Mouse (Mus musculus): ENCODE results near the gene Wsb1. TPM values are rescaled to one million over a fixed set of nuclear protein-coding genes. Genes with fewer than 3 reads are reported as not detected.
"Not testable (repeated sequence)": the region's sequence is repeated elsewhere in the genome, so short reads cannot be mapped to it uniquely, and the experiment has no call there.

The Wsb1 gene
- polyA plus RNA-seq, 1 experiment from 2014 or later: 376 TPM

DNA sequence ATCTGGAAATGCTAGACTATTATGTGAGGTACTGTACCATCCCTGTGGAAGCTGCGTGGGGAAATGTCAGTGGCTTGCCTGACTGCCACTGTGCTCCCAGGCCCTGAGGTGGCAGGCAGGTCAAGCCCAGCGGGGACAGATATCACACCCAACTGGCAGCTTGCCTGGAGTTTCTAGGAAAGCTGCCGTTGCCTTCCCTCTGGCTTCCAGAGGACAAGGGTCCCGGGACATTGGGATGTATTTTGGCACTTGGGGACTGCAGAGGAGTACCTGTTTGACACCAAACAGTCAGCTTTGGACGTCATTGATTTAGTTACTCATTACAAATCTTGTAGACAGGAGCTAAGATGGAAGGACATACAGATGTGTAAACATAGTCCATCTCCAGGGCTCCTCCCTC lies 26.9 kb upstream of the Wsb1 start:
- Histone ChIP-seq H3K4me2 (ENCODE audit: low read depth, severe bottlenecking) (no peak overlapping the region), H3K27me3 (ENCODE audit: control insufficient read depth, insufficient read depth, low read length) (no peaks in the 10 kb centered on the region), H3K36me3 (ENCODE audit: control insufficient read depth, insufficient read depth, low read length) (no peaks in the 10 kb centered on the region), H3K4me1 (ENCODE audit: control insufficient read depth, insufficient read depth, low read length) (peaks cover 11% of the 10 kb centered on the region; the same call in 1 of the 2 replicates), H3K9me3 (ENCODE audit: control insufficient read depth, low read length) (no peaks in the 10 kb centered on the region), H3K27ac (replicated peaks; ENCODE audit: low read depth, low read length) (no peak overlapping the region), H3K4me3 (ENCODE audit: low read depth, low read length) (no peak overlapping the region), H3K9ac (ENCODE audit: low read length) (no peak overlapping the region)
- ATAC-seq (ENCODE audit: insufficient number of reproducible peaks, low FRiP score, low TSS enrichment, low read depth) (no peak), DNase-seq (ENCODE audit: low spot score) (no peak)
- WGBS: 69% methylated on average over 5 of the region's 5 CpGs

GRCm38 (mm10) chr11:79279732-79280405 lies 25.4 kb upstream of the Wsb1 start:
- peak; percentile 67 for DNase-seq (ENCODE audit: low spot score)
- 46% methylated on average over 2 of the region's 2 CpGs for WGBS

DNA sequence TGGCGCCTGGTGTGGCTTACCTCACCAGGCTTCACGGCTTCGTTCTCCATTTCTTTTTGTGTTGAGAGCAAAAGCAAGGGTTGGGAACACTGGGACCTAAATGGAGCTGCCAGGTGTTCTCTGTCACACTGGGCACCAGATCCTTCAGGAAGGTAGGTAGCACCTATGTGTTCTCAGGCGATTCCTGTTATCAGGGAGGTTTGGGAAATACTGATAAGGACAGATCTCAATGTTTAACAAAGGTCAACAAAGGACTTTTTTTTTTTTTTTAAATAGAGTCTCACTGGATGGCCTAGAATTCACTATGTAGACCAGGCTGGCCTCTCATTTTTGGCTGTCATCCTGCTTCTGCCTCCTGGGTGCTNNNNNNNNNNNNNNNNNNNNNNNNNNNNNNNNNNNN lies 19.3 kb upstream of the Wsb1 start:
- no peak for ATAC-seq (ENCODE audit: insufficient number of reproducible peaks, low FRiP score, low TSS enrichment, low read depth)
- WGBS: 76% methylated on average over 4 of the region's 4 CpGs
- DNase-seq (ENCODE audit: low spot score): no peak

More at GRCm38 (mm10) chr11:79279732-79280405, 25.4 kb upstream of the Wsb1 start:
- H3K27ac ChIP-seq (replicated peaks; ENCODE audit: low read depth, low read length): peak overlapping the region; percentile 86
- H3K27me3 ChIP-seq (ENCODE audit: control insufficient read depth, insufficient read depth, low read length): no peaks in the 10 kb centered on the region
- ATAC-seq (ENCODE audit: insufficient number of reproducible peaks, low FRiP score, low TSS enrichment, low read depth): peak; percentile 82
- H3K4me3 ChIP-seq (ENCODE audit: low read depth, low read length): no peak overlapping the region
- H3K4me1 ChIP-seq (ENCODE audit: control insufficient read depth, insufficient read depth, low read length): peaks cover 11% of the 10 kb centered on the region; the same call in 1 of the 2 replicates
- H3K9ac ChIP-seq (ENCODE audit: low read length): no peak overlapping the region
- H3K4me2 ChIP-seq (ENCODE audit: low read depth, severe bottlenecking): no peak overlapping the region
- H3K9me3 ChIP-seq (ENCODE audit: control insufficient read depth, low read length): no peaks in the 10 kb centered on the region
- H3K36me3 ChIP-seq (ENCODE audit: control insufficient read depth, insufficient read depth, low read length): no peaks in the 10 kb centered on the region

GRCm38 (mm10) chr11:79273039-79273438 lies 18.6 kb upstream of the Wsb1 start:
- 73% methylated on average over 4 of the region's 4 CpGs for WGBS
- no peaks in the 10 kb centered on the region for H3K4me1 ChIP-seq (ENCODE audit: control insufficient read depth, insufficient read depth, low read length)
- H3K4me2 ChIP-seq (ENCODE audit: low read depth, severe bottlenecking): no peak overlapping the region
- H3K27me3 ChIP-seq (ENCODE audit: control insufficient read depth, insufficient read depth, low read length): no peaks in the 10 kb centered on the region
- H3K4me3 ChIP-seq (ENCODE audit: low read depth, low read length): no peak overlapping the region
- no peak overlapping the region for H3K9ac ChIP-seq (ENCODE audit: low read length)
- H3K9me3 ChIP-seq (ENCODE audit: control insufficient read depth, low read length): no peaks in the 10 kb centered on the region
- DNase-seq (ENCODE audit: low spot score): no peak
- no peaks in the 10 kb centered on the region for H3K36me3 ChIP-seq (ENCODE audit: control insufficient read depth, insufficient read depth, low read length)
- no peak for ATAC-seq (ENCODE audit: insufficient number of reproducible peaks, low FRiP score, low TSS enrichment, low read depth)
- no peak overlapping the region for H3K27ac ChIP-seq (replicated peaks; ENCODE audit: low read depth, low read length)

More for the DNA sequence above, 19.3 kb upstream of the Wsb1 start:
- Histone ChIP-seq H3K4me1 (ENCODE audit: control insufficient read depth, insufficient read depth, low read length) (no peaks in the 10 kb centered on the region), H3K27ac (replicated peaks; ENCODE audit: low read depth, low read length) (no peak overlapping the region), H3K36me3 (ENCODE audit: control insufficient read depth, insufficient read depth, low read length) (no peaks in the 10 kb centered on the region), H3K9ac (ENCODE audit: low read length) (no peak overlapping the region), H3K9me3 (ENCODE audit: control insufficient read depth, low read length) (no peaks in the 10 kb centered on the region), H3K27me3 (ENCODE audit: control insufficient read depth, insufficient read depth, low read length) (no peaks in the 10 kb centered on the region), H3K4me3 (ENCODE audit: low read depth, low read length) (no peak overlapping the region), H3K4me2 (ENCODE audit: low read depth, severe bottlenecking) (no peak overlapping the region)

GRCm38 (mm10) chr11:79267171-79267570 lies 12.7 kb upstream of the Wsb1 start:
- H3K27ac ChIP-seq (replicated peaks; ENCODE audit: low read depth, low read length): peak overlapping the region; percentile 59
- no peak overlapping the region for H3K9ac ChIP-seq (ENCODE audit: low read length)
- no peaks in the 10 kb centered on the region for H3K4me1 ChIP-seq (ENCODE audit: control insufficient read depth, insufficient read depth, low read length)
- 34% methylated on average over 1 of the region's 1 CpGs for WGBS
- no peaks in the 10 kb centered on the region for H3K36me3 ChIP-seq (ENCODE audit: control insufficient read depth, insufficient read depth, low read length)
- no peak overlapping the region for H3K4me2 ChIP-seq (ENCODE audit: low read depth, severe bottlenecking)
- DNase-seq (ENCODE audit: low spot score): peak; percentile 37
- H3K9me3 ChIP-seq (ENCODE audit: control insufficient read depth, low read length): no peaks in the 10 kb centered on the region
- H3K4me3 ChIP-seq (ENCODE audit: low read depth, low read length): no peak overlapping the region
- ATAC-seq (ENCODE audit: insufficient number of reproducible peaks, low FRiP score, low TSS enrichment, low read depth): no peak
- no peaks in the 10 kb centered on the region for H3K27me3 ChIP-seq (ENCODE audit: control insufficient read depth, insufficient read depth, low read length)

- Histone ChIP-seq H3K9ac (ENCODE audit: low read length) (no peak overlapping the region), H3K36me3 (ENCODE audit: control insufficient read depth, insufficient read depth, low read length) (no peaks in the 10 kb centered on the region), H3K27ac (replicated peaks; ENCODE audit: low read depth, low read length) (no peak overlapping the region), H3K9me3 (ENCODE audit: control insufficient read depth, low read length) (no peaks in the 10 kb centered on the region), H3K27me3 (ENCODE audit: control insufficient read depth, insufficient read depth, low read length) (no peaks in the 10 kb centered on the region), H3K4me2 (ENCODE audit: low read depth, severe bottlenecking) (no peak overlapping the region), H3K4me3 (ENCODE audit: low read depth, low read length) (no peak overlapping the region), H3K4me1 (ENCODE audit: control insufficient read depth, insufficient read depth, low read length) (no peaks in the 10 kb centered on the region)
- ATAC-seq (ENCODE audit: insufficient number of reproducible peaks, low FRiP score, low TSS enrichment, low read depth) (no peak), DNase-seq (ENCODE audit: low spot score) (no peak)
- 43% methylated on average over 3 of the region's 3 CpGs for WGBS
These were observed 9.9 kb upstream of the Wsb1 start for GRCm38 (mm10) chr11:79264376-79264775.

DNA sequence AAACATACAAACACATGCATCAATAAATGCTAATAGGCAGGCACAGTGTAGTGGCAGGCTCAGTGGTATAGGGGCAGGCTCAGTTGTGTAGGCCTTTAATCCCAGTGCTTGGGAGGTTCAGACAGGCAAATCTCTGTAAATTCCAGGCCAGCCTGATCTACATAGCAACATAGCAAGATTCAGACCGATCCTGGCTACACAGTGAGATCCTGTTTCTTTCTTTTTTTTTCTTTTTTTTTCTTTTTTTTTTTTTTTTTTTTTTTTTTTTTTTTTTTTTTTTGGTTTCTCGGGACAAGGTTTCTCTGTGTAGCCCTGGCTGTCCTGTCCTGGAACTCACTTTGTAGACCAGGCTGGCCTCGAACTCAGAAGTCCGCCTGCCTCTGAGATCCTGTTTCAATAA lies 5.7 kb upstream of the Wsb1 start:
- not testable (repeated sequence) for H3K4me3 ChIP-seq (ENCODE audit: low read depth, low read length); ATAC-seq (ENCODE audit: insufficient number of reproducible peaks, low FRiP score, low TSS enrichment, low read depth); H3K9ac ChIP-seq (ENCODE audit: low read length); H3K27me3 ChIP-seq (ENCODE audit: control insufficient read depth, insufficient read depth, low read length); H3K36me3 ChIP-seq (ENCODE audit: control insufficient read depth, insufficient read depth, low read length); H3K4me2 ChIP-seq (ENCODE audit: low read depth, severe bottlenecking); H3K27ac ChIP-seq (replicated peaks; ENCODE audit: low read depth, low read length); H3K9me3 ChIP-seq (ENCODE audit: control insufficient read depth, low read length); DNase-seq (ENCODE audit: low spot score); H3K4me1 ChIP-seq (ENCODE audit: control insufficient read depth, insufficient read depth, low read length)
- WGBS: 83% methylated on average over 4 of the region's 4 CpGs

GRCm38 (mm10) chr11:79258738-79259137 lies 4.3 kb upstream of the Wsb1 start:
- Histone ChIP-seq H3K27me3 (ENCODE audit: control insufficient read depth, insufficient read depth, low read length) (no peaks in the 10 kb centered on the region), H3K9me3 (ENCODE audit: control insufficient read depth, low read length) (no peaks in the 10 kb centered on the region), H3K36me3 (ENCODE audit: control insufficient read depth, insufficient read depth, low read length) (no peaks in the 10 kb centered on the region), H3K4me3 (ENCODE audit: low read depth, low read length) (no peak overlapping the region), H3K4me1 (ENCODE audit: control insufficient read depth, insufficient read depth, low read length) (no peaks in the 10 kb centered on the region), H3K9ac (ENCODE audit: low read length) (no peak overlapping the region), H3K4me2 (ENCODE audit: low read depth, severe bottlenecking) (no peak overlapping the region), H3K27ac (replicated peaks; ENCODE audit: low read depth, low read length) (no peak overlapping the region)
- ATAC-seq (ENCODE audit: insufficient number of reproducible peaks, low FRiP score, low TSS enrichment, low read depth): no peak
- DNase-seq (ENCODE audit: low spot score): no peak
- 68% methylated on average over 6 of the region's 6 CpGs for WGBS

Data from limb, embryonic 11.5 days (tissue).